Mouse (Mus musculus) mammary gland, adult 2 months (tissue): Measurements from ENCODE around the gene 4933411K16Rik. TPM values are rescaled to one million over a fixed set of nuclear protein-coding genes. Genes with fewer than 3 reads are reported as not detected.

ENCODE experiments used
- polyA plus RNA-seq: library from polyadenylated mRNA; depleted of rRNA; stranded (reverse); fragments of >200 nt; gene quantifications from 2 replicates; pipeline ENCODE4 v1.2.3, GENCODE M21; 2012; ENCODE audit warnings: low replicate concordance; rRNA removed

Gene 4933411K16Rik
- 0.69 and 0.82 TPM in 2 replicates for polyA plus RNA-seq

GRCm38 (mm10) chr19:42051948-42052347, at the start of gene 4933411K16Rik:
TSS of gene 4933411K16Rik (plus strand) at chr19:42052248.

GRCm38 (mm10) chr19:42035456-42036248, 16.4 kb upstream of the 4933411K16Rik start, which contains the start of gene Ankrd2:
TSS of gene Ankrd2 (plus strand) at chr19:42036000.

GRCm38 (mm10) chr19:42045269-42046102, 6.6 kb upstream of the 4933411K16Rik start, which contains the start of gene Hoga1:
TSS of gene Hoga1 (plus strand) at chr19:42045610.

GRCm38 (mm10) chr19:42086166-42086565, 34.1 kb downstream of the 4933411K16Rik start, which contains the start of gene Morn4:
TSS of gene Morn4 (minus strand) at chr19:42086357.

GRCm38 (mm10) chr19:42089748-42090595, 37.9 kb downstream of the 4933411K16Rik start, which contains the start of gene Pi4k2a:
TSS of gene Pi4k2a (plus strand) at chr19:42090470.

Other genes with a start within 250 kb of the 4933411K16Rik start
- 3.4 and 15.2 TPM in 2 replicates for gene Frat1, start 222.3 kb upstream of the 4933411K16Rik start, polyA plus RNA-seq
- gene Frat2, start 204.1 kb upstream of the 4933411K16Rik start, polyA plus RNA-seq, result 2.9 and 8.2 TPM in 2 replicates
- gene Rrp12, start 156.1 kb upstream of the 4933411K16Rik start, polyA plus RNA-seq, result 7.6 and 10.6 TPM in 2 replicates
- 278 and 280 TPM in 2 replicates for gene Pgam1, start 140.3 kb upstream of the 4933411K16Rik start, polyA plus RNA-seq
- gene Exosc1, start 118.8 kb upstream of the 4933411K16Rik start, polyA plus RNA-seq, result 10.3 and 14.7 TPM in 2 replicates
- 104 and 105 TPM in 2 replicates for gene Zdhhc16, start 118.8 kb upstream of the 4933411K16Rik start, polyA plus RNA-seq
- gene Mms19, start 71.1 kb upstream of the 4933411K16Rik start, polyA plus RNA-seq, result 70.6 and 91.6 TPM in 2 replicates
- gene Ubtd1, start 70.5 kb upstream of the 4933411K16Rik start, polyA plus RNA-seq, result 36.5 and 41.0 TPM in 2 replicates
- gene Ankrd2, start 16.2 kb upstream of the 4933411K16Rik start, polyA plus RNA-seq, result 0.12 and 8.7 TPM in 2 replicates
- gene Hoga1, start 6.6 kb upstream of the 4933411K16Rik start, polyA plus RNA-seq, result 3.9 and 4.8 TPM in 2 replicates
- 4.9 and 5.3 TPM in 2 replicates for gene Morn4, start 34.1 kb downstream of the 4933411K16Rik start, polyA plus RNA-seq
- gene Pi4k2a, start 38.2 kb downstream of the 4933411K16Rik start, polyA plus RNA-seq, result 33.2 and 36.6 TPM in 2 replicates
- 14.4 and 29.2 TPM in 2 replicates for gene Avpi1, start 76.8 kb downstream of the 4933411K16Rik start, polyA plus RNA-seq
- 95.8 and 131 TPM in 2 replicates for gene Marveld1, start 95.2 kb downstream of the 4933411K16Rik start, polyA plus RNA-seq
- gene Zfyve27, start 111.7 kb downstream of the 4933411K16Rik start, polyA plus RNA-seq, result 42.5 and 51.1 TPM in 2 replicates
- gene Sfrp5, start 150.0 kb downstream of the 4933411K16Rik start, polyA plus RNA-seq, result 27.7 and 32.3 TPM in 2 replicates
- gene Golga7b, start 195.3 kb downstream of the 4933411K16Rik start, polyA plus RNA-seq, result 1.8 and 1.9 TPM in 2 replicates